Mouse (Mus musculus): ENCODE data around the gene Cpt1a. TPM values are rescaled to one million over a fixed set of nuclear protein-coding genes. Genes with fewer than 3 reads are reported as not detected.

Cpt1a gene
- 10 to 100 TPM; 24.0 to 30.0 TPM for total RNA-seq (2021)

DNA sequence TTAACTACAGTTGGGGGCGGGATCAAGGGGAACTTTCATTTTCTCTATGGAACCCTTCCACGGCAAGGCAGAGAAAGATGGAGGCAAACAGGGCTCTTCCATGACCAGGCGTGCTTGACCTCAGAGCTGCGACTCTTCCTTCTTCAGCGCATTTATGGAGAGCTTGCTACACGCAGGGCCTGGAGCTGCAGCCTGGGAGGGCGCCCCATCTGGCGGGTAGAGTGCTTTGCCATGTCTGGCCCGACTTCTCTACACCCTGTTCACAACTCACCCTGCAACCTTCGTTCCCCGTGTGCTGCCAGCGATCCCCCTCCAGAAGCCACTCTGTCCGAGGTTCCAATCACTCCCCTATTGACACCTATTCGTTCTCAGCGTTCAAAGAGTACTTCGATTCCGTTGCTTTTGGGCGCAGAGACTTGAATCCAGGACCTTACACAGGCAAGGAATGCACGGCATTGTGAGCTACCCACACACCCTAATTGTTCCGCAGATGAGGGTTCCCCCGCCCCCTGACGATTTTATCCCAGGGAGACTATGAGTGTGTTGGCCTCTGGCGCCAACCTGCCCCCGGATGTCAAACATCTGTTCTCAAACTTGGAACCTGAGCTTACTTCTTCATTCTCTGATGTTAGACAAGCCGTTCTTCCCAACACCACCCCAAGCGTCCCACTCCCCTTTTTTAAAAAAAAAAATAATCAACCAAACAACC is at the start of gene Cpt1a:
Cpt1a (plus strand) TSS at position 74 of the 709 bp plus-strand sequence.
- intact Hi-C loops (cut with DNase I): no loop called here
- peak in 1 of 2 experiments; percentile 16 for DNase-seq (ENCODE audit: low spot score in 2 of 2)

DNA sequence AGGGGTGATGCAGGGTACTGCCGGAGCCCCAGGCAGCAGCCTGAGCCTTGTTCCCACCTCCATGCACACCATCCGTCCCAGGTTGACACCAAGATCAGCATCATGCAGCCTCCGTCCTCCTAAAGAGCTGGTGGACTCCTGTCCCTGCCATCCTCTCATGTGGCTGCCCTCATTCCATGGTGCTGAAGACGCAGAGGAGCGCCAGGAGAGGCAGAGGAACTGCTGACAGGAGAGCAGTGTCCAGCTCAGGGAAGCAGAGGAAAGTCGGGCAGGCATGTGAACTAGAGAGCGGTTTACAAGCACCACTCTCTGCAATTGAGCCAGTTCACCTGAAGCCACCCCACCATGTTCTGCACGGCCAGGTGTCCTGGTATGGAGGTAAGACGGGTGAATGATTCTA is 48.8 kb upstream of the Cpt1a start:
- no peak for DNase-seq (ENCODE audit: low spot score in 2 of 2)
- intact Hi-C loops (cut with DNase I): no loop called here

DNA sequence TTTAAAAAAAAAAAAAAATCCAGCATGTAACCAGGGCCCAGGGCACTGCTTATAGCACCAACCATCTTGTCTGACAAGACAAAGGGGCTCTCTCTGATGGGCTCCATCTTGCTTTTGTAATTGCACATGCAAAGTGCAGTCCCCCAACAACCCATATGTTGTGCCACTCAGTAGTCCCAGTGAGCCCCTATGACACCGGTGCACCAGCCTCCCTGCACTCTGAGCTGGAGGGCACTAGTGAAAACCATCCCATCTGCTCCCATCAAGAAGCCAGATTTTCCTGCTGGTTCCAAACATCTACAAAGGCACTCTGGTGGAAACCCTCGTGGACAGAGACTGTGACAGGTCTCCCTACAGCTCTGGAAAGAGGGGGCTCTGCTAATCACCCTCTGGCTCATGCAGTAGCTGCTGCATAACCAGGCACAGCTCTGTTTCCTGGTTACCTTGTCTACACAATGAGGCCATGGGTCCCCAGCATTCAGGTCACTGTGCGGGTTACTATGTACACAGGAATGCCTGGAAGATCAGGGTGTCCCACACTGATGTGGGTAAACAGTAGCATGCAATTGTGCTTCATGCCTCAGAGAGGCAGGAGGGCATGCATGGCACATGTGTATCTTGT is 46.3 kb upstream of the Cpt1a start:
- no peak for DNase-seq (ENCODE audit: low spot score in 2 of 2)
- intact Hi-C loops (cut with DNase I): no loop called here

DNA sequence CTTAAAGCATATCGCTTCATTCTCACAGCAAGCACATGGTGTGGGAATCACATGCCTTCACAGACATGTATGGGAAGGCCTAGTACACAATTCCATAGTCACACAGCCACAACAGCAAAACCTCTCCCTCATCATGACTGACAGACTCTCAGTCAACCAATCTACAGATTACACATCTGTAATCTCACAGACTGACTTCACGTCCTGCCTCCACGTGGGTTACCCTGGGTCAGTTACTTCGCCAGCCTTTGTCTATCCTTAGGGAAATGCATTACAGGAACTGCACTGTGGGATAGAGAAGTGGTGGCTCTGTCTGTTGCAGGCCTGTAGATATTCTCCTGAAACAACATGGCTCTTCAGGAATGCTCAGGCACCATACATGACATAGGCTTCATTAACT is 40.2 kb upstream of the Cpt1a start:
- intact Hi-C loops (cut with DNase I): no loop called here
- no peak for DNase-seq (ENCODE audit: low spot score in 2 of 2)

DNA sequence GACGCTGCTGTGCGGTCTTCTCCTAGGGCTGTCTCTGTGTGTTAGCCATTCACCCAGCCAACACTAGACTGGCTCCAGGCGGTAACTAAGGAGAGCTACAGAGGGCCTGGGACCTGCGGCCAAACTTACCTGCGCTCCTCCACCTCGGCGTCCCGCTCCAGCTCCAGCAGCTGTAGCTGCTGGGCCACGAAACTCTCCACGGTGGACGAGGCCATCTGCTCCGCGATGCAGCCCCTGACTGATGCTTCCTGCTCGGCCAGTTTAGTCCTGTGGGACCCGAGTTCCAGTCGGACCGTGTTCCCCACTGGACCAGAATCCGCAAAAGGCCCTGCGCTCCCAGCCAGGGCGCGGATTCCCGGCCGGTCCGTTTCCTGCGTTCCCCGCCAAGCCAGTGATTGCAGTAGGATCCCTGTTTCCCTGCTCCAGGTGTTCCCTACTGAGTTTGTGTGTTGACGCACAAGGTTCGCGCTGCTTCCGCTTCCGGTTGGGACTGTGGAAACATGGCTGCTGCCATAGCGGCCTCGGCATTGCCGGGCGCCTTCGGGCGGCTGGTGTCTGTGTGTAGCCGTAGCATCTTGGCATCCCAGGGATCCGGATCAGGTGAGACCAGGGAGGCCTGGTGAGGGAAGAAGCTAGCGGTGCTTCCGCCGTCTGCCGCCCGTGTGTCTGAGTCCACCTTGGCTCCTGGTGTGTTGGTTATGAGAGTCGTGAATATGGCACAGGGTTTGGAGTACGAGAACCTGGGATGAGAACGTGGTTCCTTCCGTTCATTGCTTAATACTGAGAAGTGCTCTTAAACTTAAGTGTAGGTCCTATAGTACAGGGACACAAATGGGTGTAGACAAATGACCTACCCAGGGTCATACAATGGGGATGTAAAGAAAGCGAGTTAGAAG is 39.3 kb upstream of the Cpt1a start, which contains the start of the genes Mrpl21 and Ighmbp2:
Mrpl21 (plus strand) TSS at position 330 of the 896 bp plus-strand sequence.
Ighmbp2 (minus strand) TSS at position 446 of the 896 bp plus-strand sequence.
- DNase-seq (ENCODE audit: low spot score in 2 of 2): peak; percentile 93 to 96
- intact Hi-C loops (cut with DNase I): no loop called here

DNA sequence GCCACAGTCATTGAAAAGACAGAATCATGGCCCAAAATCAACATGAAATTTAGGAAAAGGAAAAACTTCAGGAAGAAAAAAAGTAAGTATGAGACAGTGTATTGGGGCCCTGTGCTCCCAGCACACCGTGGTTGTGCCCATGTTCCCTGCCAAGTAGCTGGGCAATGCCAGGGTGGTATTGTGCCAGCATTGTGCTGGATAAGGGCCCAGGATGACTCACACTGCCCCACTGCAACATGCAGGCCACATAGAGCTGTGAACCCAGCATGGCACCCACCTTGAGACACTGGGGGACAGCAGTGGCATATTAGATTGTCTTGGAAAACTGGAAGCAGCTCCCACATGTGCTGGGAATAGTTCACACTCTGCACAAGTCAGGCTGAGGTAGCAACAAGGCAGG is 33.1 kb upstream of the Cpt1a start:
- DNase-seq (ENCODE audit: low spot score in 2 of 2): no peak
- intact Hi-C loops (cut with DNase I): no loop called here

DNA sequence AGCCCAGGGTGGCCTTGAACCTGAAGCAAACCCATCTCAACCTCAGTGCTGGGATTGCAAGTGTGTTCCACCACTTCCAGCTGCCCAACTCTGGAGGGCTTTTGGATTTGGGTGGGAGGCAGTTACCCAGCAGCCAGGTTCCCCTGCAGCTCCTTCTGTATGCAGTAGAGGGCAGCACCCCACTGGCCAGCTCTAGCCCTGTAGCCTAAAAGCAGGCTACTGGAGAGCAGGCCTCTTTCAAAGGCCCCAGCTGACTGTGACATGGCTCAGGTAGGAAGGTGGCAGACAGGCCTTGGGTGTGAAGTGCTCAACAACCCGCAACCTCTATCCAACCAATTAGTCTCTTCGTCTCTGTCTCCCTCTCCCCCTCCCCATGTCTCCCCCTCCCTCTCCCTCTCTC is 30.1 kb upstream of the Cpt1a start:
- intact Hi-C loops (cut with DNase I): loop anchor here (1.0 to 5.0 kb wide), 2 partner anchors 60 to 159 kb away; no protein-coding TSS in a partner anchor
- DNase-seq (ENCODE audit: low spot score in 2 of 2): peak; percentile 58 to 65

DNA sequence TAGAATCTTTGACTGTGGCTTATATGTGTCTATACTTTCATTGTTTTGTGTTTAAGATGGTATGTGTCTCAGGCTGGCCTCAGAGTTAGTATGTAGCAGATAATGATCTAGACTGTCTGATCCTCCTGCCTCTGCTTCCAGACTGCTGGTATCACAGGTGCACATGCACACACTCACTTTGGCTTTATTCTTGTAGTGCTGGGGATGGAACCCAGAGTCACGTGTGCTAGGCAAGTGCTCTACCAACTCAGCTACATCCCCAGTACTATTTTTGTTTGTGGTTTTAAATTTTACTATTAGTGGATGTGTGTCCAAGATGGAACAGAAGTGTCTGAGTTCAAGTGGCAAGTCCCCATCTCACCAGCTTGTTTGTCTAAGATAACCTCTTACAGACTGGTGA is 29.1 kb upstream of the Cpt1a start:
- intact Hi-C loops (cut with DNase I): loop anchor here (1.0 to 5.0 kb wide), 2 partner anchors 59 to 158 kb away; no protein-coding TSS in a partner anchor
- DNase-seq (ENCODE audit: low spot score in 2 of 2): no peak

DNA sequence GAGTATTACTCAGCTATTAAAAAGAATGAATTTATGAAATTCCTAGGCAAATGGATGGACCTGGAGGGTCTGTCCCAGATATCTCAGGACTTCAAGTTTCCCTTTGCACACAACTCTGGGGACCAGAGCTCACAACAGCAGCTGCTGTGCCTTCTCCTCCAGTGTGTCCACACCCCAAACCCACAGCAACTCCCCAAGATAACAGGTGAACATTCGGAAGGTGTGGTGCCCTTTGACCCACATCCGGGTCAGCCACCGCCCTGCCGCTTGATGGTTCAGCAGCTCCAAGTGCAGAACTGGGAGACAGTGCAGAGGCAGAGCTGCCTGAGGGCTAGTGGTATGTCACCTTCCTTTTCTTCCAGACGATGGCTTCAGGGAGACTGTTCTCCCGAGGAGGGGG is 26.9 kb upstream of the Cpt1a start:
- DNase-seq (ENCODE audit: low spot score in 2 of 2): no peak
- intact Hi-C loops (cut with DNase I): no loop called here

DNA sequence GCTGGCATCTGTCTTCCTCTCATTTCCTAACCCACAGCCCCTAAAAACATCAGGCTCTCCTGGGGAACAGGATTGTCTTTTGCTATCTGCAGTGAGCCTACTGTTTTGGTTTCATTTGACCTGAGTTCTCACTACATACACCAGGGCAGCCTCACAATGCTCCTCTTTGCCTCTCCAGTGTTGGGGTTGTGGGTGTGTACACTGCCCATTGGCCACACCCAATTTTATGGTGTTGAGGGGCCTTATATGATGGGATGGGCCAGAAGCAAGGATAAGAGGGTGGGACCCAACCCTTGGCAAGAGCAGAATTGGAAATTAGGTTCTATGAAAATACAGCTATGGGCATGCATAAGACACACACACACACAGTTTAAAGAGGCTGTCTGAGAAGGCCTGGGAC is 25.1 kb upstream of the Cpt1a start:
- DNase-seq (ENCODE audit: low spot score in 2 of 2): no peak
- intact Hi-C loops (cut with DNase I): no loop called here

DNA sequence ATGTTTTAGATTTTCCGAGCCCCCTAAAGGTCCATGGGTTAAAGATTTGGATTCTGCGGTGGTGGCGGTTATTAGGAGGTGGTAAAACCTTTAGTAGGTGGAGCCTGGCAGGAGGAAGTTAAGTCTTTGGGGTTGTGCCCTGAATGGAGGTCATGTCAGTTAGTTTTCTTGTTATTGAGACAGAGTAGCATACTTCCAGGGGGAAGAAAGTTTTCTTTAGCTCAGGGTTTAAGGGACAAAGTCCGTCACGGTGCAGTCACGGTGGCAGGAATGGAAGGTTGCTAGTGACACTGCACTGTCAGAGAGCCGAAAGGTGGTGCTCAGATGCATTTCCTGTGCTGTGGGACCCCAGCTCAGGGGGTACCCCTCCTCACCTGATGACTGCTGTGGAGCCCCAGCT is 24.4 kb upstream of the Cpt1a start:
- intact Hi-C loops (cut with DNase I): no loop called here

DNA sequence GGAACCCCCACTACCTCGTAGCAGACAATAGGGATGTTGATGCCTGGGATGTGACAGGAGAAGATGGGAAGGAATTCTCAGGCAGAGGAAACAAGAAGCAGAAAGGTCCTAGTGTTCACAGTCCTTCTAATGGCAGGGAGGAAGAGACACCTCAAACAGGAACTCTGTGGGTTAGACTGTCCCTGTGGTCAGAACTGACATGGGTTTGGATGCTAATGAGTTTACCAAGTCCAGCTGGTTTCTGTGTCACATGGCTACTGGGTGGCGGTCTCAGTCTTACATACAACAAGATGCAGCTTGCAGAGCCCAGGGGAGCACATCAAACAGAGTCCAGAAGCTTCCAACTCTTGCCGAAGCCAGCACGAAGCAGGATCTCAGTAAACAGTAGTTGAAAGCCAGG is 18.1 kb upstream of the Cpt1a start:
- intact Hi-C loops (cut with DNase I): no loop called here
- no peak for DNase-seq (ENCODE audit: low spot score in 2 of 2)

More for the DNA sequence above, 24.4 kb upstream of the Cpt1a start:
- no peak for DNase-seq (ENCODE audit: low spot score in 2 of 2)

DNA sequence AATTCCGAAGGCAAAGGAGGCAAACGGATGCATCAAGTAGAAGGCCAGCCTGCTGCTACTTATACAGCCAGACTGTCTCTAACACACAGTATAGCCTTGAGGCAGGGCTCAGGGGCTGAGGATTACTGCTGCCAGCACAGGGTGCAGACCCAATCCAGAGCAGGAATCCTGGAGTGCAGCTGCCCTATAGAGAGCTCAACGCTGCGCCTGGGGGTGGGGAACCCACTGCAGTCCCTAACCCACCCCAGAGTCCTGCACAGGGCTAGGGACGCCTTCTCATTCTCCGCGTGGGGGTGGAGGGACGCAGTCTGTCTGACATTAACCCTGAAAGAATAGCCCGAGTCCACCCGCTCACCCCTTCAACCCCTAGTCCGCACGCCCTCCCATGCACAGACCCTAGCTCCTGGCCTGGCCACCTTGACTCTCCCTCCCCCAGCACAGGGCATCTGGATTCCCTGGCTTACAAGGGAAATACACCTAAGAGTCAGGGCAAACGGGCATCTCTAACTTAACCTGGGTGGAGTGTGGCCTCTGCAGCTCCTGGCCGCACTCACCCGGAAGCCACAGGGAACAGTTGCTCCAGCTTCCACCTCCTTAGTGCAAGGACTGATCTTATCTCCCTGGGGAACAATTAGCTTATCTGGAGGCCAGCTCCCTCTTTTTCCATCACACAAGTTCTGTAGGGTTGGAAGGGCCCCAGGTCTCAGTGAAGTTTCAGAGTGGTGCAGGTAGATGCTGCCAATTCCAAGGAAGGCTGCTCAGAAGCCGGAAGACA is 14.8 kb upstream of the Cpt1a start:
- no peak for DNase-seq (ENCODE audit: low spot score in 2 of 2)
- intact Hi-C loops (cut with DNase I): no loop called here

DNA sequence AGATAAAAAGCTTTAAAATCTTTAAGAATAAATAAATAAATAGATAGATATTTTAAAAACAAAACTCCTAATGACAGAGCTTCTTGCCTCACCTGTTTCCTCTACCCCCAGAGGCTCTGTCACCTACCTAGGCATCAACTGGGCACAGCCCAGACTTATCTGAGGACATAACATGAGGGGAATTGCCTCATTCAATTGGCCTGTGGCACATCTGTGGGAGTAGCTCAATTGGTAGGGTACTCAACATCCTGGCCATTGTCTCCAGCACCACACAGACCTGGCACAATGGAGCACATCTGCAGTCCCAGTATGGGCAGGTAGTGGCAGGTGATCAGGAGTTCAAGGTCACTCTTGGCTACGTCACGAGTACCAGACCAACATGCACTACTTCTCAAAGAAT is 2.8 kb upstream of the Cpt1a start:
- intact Hi-C loops (cut with DNase I): no loop called here
- DNase-seq (ENCODE audit: low spot score in 2 of 2): no peak

DNA sequence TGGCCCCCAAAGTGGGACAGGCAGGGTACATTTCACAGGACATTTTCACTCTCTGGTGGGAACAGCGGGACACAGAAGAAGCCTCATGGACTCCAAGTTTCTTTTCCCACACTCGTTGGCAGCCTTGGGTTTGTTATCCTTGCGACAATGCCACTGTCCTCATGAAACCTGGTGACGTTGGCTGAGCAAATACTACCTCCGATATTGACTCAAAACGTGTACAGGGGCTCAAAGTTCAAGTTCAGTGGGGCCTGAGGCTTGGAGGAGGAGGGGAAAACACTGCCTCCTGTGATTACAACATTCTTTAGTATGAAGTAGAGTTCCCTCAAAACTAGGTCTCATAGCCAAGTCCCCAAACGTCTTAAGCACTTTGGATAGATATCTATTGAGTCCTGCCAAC is 2.0 kb upstream of the Cpt1a start:
- intact Hi-C loops (cut with DNase I): no loop called here
- DNase-seq (ENCODE audit: low spot score in 2 of 2): no peak

DNA sequence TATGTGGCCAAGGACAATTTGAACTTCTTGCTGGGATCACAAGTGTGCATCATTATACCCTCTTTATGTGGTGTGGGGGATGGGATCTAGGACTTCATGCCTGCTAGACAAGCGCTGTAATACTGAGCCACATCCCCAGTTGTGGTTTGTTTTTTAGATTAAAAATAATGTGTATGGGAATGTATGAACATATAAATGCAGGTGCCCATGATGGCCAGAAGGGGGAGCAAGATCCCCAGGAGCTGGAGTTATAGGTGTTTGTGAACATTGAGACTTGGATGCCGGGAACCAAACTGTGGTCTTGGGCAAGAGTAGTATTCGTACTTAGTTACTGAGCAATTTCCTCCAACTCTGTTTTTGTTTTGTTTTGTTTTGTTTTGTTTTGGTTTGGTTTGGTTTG is 1.3 kb upstream of the Cpt1a start:
- intact Hi-C loops (cut with DNase I): no loop called here
- DNase-seq (ENCODE audit: low spot score in 2 of 2): no peak

DNA sequence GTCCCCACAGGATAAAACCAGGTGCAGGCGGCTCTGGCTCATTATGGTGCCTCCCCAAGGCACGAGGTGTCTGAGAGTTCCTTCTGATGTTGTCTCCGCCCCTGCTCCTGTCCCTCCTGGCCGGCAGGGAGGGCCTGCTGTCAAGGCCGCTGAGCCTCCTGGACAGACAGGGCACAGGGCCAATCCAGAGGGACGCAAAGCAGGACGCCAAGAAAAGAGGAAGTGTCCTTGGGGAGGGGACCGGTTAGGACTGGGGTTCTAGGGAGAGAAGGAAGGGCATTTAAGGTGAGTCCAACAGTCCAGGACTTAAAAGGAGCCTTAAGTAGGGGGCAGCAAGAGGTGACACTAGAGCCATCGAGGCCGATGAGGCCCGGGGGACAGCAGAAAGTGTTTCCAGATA is 517 bp upstream of the Cpt1a start:
- no peak for DNase-seq (ENCODE audit: low spot score in 2 of 2)
- intact Hi-C loops (cut with DNase I): no loop called here

DNA sequence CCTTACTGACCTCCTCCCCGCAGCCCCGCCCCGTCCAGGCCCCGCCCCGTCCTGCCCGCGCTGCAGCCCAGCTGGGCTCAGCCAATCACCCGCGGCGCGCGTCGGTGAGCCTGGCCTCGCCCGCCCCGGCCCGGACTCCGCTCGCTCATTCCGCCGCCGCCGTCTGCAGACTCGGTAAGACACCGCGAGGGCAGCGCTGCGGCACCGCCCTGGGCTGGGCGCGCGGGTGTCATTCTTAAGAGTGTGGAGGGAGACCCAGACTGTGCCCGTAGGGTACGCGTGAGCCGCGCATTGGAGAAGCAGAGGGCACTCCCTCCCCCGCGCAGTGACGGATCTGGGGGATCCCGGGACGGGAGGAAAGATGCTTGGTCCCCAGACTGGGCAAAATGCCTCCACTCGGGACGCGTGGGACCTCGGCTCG is 1.1 kb downstream of the Cpt1a start:
- intact Hi-C loops (cut with DNase I): no loop called here

DNA sequence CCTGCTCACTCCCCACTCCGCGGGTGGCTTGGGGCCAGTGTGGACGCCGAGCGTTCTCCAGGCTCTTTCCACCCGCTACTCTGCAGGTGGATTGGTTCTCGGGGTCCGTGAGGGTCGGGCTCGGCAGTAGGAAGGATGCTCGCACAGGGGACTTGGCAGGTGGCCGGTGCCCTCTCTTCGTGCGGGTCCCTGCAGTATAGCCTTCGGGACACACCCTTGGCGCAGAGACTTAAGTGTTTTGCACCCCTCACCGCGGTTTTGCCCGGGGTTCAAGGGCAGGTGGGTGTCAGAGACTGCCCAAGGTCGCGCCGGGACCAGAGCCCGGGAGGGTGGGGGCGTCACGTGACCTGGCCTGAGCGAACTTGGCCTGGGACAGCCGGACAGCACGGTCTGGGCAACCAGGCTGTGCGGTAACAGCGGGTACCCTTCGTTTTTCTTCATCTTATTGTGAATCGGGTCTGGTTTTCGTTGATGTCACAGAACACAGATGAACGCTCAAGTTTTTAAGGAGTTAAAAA is 1.7 kb downstream of the Cpt1a start:
- DNase-seq (ENCODE audit: low spot score in 2 of 2): peak; percentile 24 to 29
- intact Hi-C loops (cut with DNase I): no loop called here

More for the DNA sequence above, 1.1 kb downstream of the Cpt1a start:
- peak; percentile 53 to 58 for DNase-seq (ENCODE audit: low spot score in 2 of 2)

All from left cerebral cortex, postnatal 25 days (tissue).